Comparison of ENCODE assay signal across 9 mouse cellular contexts in the genomic region with DNA sequence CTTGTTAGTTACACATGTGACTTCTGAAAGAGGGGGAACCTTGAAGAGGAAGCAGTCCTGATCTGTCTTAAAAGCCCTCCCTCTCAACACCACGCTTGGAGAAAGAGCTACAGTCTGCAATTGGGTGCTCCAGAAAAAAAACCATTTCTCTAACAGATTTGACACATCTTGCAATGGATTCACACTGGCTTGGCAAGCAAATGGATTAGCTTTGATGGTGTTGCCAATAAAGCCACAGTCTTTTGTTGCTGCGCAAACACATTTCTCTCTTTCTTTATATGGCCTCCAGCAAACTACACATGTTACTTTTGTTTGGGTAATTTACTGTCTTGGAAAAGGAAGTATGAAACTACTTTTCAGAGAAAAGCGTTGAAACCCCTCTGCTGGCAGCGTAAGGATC.
"Had no signal": no experiment of that assay in that cellular context is flagged by ENCODE, and none has a peak within 500 bp of the region (broad histone marks: within the 10 kb centered on the region; RNA-seq: fewer than 3 reads in every experiment).

No protein-coding gene starts in this region.

- H3K27me3 ChIP-seq: liver, embryonic 13.5 days; midbrain, embryonic 13.5 days; stomach, embryonic 15.5 days had no signal

- H3K27ac ChIP-seq: liver, embryonic 13.5 days; midbrain, embryonic 13.5 days; stomach, embryonic 15.5 days had no signal

- H3K9me3 ChIP-seq: liver, embryonic 13.5 days; midbrain, embryonic 13.5 days; stomach, embryonic 15.5 days had no signal

- ATAC-seq: liver, postnatal 0 days; midbrain, embryonic 13.5 days had no signal

- H3K4me1 ChIP-seq: liver, embryonic 13.5 days; midbrain, embryonic 13.5 days; stomach, embryonic 15.5 days had no signal

- H3K9ac ChIP-seq: liver, embryonic 13.5 days; liver, postnatal 0 days; midbrain, embryonic 13.5 days; stomach, embryonic 15.5 days had no signal

- H3K4me2 ChIP-seq: liver, embryonic 13.5 days; midbrain, embryonic 13.5 days; stomach, embryonic 15.5 days had no signal

- H3K36me3 ChIP-seq: liver, embryonic 13.5 days; midbrain, embryonic 13.5 days; stomach, embryonic 15.5 days had no signal

- DNase-seq: kidney, postnatal 10 days; liver; liver, embryonic 13.5 days; liver, postnatal 0 days; right cerebral cortex, postnatal 14 days; thymus, adult 2 months; thymus, postnatal 25 days had no signal

- H3K4me3 ChIP-seq: liver, embryonic 13.5 days; midbrain, embryonic 13.5 days; stomach, embryonic 15.5 days had no signal
